Mouse (Mus musculus): ENCODE measurements around the gene Alg10b. TPM values are rescaled to one million over a fixed set of nuclear protein-coding genes. Genes with fewer than 3 reads are reported as not detected.
"Not testable (repeated sequence)": the region's sequence is repeated elsewhere in the genome, so short reads cannot be mapped to it uniquely, and the experiment has no call there.

Gene Alg10b
- 20.8 and 21.7 TPM in 2 replicates for polyA plus RNA-seq (2014; fragmentation: Nextera tagmentation; extraction: Ambion mirVana)

- Histone ChIP-seq H3K4me3 (ENCODE audit: low read depth, low read length) (peak within 1 kb of the TSS; percentile 82), H3K9me3 (ENCODE audit: control insufficient read depth, low read length) (no peaks in the 10 kb centered on the region), H3K27ac (ENCODE audit: low read depth, low read length) (peak within 1 kb of the TSS; percentile 84), H3K9ac (ENCODE audit: low read depth, low read length) (peak within 1 kb of the TSS; percentile 94), H3K4me2 (peak within 1 kb of the TSS; percentile 84), H3K36me3 (ENCODE audit: control insufficient read depth, insufficient read depth, low read length) (peaks cover 13% of the 10 kb centered on the region; the same call in 1 of the 2 replicates), H3K4me1 (replicated peaks; ENCODE audit: control insufficient read depth, insufficient read depth, low read length) (peaks cover 2% of the 10 kb centered on the region; the same call in 1 of the 2 replicates), H3K27me3 (replicated peaks; ENCODE audit: control insufficient read depth, insufficient read depth, low read length) (no peaks in the 10 kb centered on the region)
- ATAC-seq (replicated peaks; ENCODE audit: low FRiP score) (peak; percentile 99), DNase-seq (ENCODE audit: low spot score) (peak; percentile 82)
- under 1% methylated on average over 56 of the region's 59 CpGs for whole genome bisulfite sequencing
Measured at GRCm38 (mm10) chr15:90223969-90224750, at the start of gene Alg10b. Gene Alg10b (plus strand): TSS chr15:90224311.

DNA sequence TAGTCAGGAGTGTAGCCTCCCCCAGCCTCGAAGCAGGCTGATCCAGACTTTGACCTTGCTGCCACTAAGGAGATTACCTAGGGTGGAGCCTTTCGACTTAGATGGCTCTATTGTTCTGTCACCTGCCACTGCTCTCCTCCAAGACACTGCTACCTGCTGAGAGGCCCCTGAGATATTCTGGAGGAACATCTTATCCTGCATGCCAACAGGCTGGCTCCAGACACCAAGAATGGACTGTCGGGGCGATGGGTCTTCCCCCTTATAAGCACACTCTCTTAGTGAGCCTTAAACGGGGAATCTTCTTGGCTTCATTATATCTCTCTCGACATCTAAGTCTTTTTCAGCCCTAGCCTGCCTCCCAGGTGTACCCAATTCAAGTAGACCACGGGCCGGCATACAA, 41.0 kb upstream of the Alg10b start:
- 75% methylated on average over 8 of the region's 8 CpGs for WGBS
- ATAC-seq (replicated peaks; ENCODE audit: low FRiP score); H3K4me3 ChIP-seq (ENCODE audit: low read depth, low read length); H3K27me3 ChIP-seq (replicated peaks; ENCODE audit: control insufficient read depth, insufficient read depth, low read length); H3K4me1 ChIP-seq (replicated peaks; ENCODE audit: control insufficient read depth, insufficient read depth, low read length); H3K27ac ChIP-seq (ENCODE audit: low read depth, low read length); DNase-seq (ENCODE audit: low spot score); H3K36me3 ChIP-seq (ENCODE audit: control insufficient read depth, insufficient read depth, low read length); H3K4me2 ChIP-seq; H3K9me3 ChIP-seq (ENCODE audit: control insufficient read depth, low read length); H3K9ac ChIP-seq (ENCODE audit: low read depth, low read length): not testable (repeated sequence)

DNA sequence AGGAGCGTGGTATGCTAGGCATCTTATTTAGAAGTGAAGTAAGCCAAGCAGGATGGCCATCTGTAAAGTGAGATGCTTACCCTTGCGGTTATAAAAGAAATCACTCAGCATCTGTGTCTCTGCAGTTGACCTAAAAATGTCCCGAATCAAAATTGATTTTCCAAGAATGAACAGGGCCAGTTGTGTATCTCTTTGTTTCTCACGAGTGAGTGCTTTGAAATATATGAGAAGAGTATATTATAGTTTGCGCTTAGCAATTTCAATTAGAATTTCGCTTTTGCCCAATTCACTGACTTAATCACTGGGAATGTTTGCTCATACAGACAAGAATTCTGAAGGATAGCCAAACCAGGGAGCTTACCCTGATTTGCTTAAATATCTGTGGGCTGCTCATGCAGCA, 40.6 kb upstream of the Alg10b start:
- WGBS, result 86% methylated on average over 6 of the region's 6 CpGs
- H3K27me3 ChIP-seq (replicated peaks; ENCODE audit: control insufficient read depth, insufficient read depth, low read length), result no peaks in the 10 kb centered on the region
- no peak for ATAC-seq (replicated peaks; ENCODE audit: low FRiP score)

DNA sequence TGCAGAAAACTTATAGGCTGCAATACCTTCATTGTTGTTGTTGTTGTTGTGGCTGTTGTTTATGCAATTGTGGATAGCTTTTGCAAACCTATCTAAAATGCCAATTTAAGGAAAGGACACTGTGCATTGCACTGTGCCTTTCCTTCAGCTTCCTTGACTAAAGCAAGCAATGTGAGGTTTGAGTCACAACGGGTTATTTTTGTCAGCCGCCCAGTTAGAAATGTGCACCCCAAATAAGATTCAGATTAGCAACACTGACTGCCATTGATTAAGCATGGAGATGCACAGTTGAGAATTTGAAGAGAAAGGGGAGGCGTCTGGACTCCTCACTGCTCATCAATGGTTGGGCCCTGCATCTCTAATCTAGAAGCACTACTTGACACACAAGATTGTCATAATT, 39.4 kb upstream of the Alg10b start:
- no peak overlapping the region for H3K27ac ChIP-seq (ENCODE audit: low read depth, low read length)
- no peaks in the 10 kb centered on the region for H3K4me1 ChIP-seq (replicated peaks; ENCODE audit: control insufficient read depth, insufficient read depth, low read length)
- H3K9ac ChIP-seq (ENCODE audit: low read depth, low read length), result no peak overlapping the region
- ATAC-seq (replicated peaks; ENCODE audit: low FRiP score) (no peak), DNase-seq (ENCODE audit: low spot score) (no peak)
- 80% methylated on average over 3 of the region's 3 CpGs for WGBS
- H3K36me3 ChIP-seq (ENCODE audit: control insufficient read depth, insufficient read depth, low read length), result no peaks in the 10 kb centered on the region
- no peaks in the 10 kb centered on the region for H3K9me3 ChIP-seq (ENCODE audit: control insufficient read depth, low read length)
- H3K4me2 ChIP-seq, result no peak overlapping the region
- no peak overlapping the region for H3K4me3 ChIP-seq (ENCODE audit: low read depth, low read length)
- no peaks in the 10 kb centered on the region for H3K27me3 ChIP-seq (replicated peaks; ENCODE audit: control insufficient read depth, insufficient read depth, low read length)

More for the DNA sequence above, 40.6 kb upstream of the Alg10b start:
- DNase-seq (ENCODE audit: low spot score), result no peak
- Histone ChIP-seq H3K27ac (ENCODE audit: low read depth, low read length) (no peak overlapping the region), H3K9me3 (ENCODE audit: control insufficient read depth, low read length) (no peaks in the 10 kb centered on the region), H3K4me1 (replicated peaks; ENCODE audit: control insufficient read depth, insufficient read depth, low read length) (no peaks in the 10 kb centered on the region), H3K4me2 (no peak overlapping the region), H3K4me3 (ENCODE audit: low read depth, low read length) (no peak overlapping the region), H3K9ac (ENCODE audit: low read depth, low read length) (no peak overlapping the region), H3K36me3 (ENCODE audit: control insufficient read depth, insufficient read depth, low read length) (no peaks in the 10 kb centered on the region)

DNA sequence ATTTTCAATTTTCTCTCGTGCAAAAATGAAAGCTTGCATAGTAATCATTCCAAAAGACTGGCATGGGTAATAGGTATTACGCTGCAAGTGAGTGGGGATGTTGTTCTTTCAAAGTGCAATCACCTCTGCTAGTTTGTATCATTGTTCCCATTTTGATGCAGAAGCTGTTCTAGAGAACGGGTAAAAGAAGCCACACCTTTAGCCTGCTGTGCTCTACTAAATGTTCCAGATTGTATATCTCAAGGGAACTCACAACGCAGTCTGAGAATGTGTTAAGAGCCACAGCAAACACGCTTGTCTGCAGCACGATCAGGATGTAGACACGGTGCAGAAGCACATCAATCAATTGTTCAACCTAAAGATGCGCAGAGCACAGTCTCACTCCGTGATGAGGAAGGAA, 34.6 kb upstream of the Alg10b start:
- no peak for ATAC-seq (replicated peaks; ENCODE audit: low FRiP score)
- Histone ChIP-seq H3K4me1 (replicated peaks; ENCODE audit: control insufficient read depth, insufficient read depth, low read length) (no peaks in the 10 kb centered on the region), H3K9me3 (ENCODE audit: control insufficient read depth, low read length) (no peaks in the 10 kb centered on the region), H3K27me3 (replicated peaks; ENCODE audit: control insufficient read depth, insufficient read depth, low read length) (no peaks in the 10 kb centered on the region), H3K4me2 (no peak overlapping the region), H3K9ac (ENCODE audit: low read depth, low read length) (no peak overlapping the region), H3K36me3 (ENCODE audit: control insufficient read depth, insufficient read depth, low read length) (no peaks in the 10 kb centered on the region), H3K4me3 (ENCODE audit: low read depth, low read length) (no peak overlapping the region), H3K27ac (ENCODE audit: low read depth, low read length) (no peak overlapping the region)
- 74% methylated on average over 9 of the region's 9 CpGs for WGBS
- no peak for DNase-seq (ENCODE audit: low spot score)

DNA sequence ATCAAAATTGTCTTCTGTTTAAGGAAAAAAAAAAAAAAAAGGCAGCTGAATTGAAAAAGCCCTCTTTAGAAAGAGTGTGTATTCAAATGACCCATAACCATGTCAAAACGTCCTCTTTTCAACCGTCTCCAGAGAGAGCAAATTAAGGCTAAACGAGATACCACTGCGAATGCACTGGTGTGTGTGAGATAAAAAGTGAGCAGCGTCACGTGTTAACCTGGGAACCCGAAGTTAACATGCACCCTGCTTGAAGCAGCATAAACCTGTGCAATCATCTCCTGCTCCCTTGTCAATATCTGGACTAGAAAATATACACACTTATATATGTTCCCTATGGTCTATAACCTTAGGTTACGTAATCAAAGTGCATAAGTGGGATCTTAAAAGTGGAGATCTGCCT, 10.2 kb upstream of the Alg10b start:
- no peaks in the 10 kb centered on the region for H3K36me3 ChIP-seq (ENCODE audit: control insufficient read depth, insufficient read depth, low read length)
- H3K4me1 ChIP-seq (replicated peaks; ENCODE audit: control insufficient read depth, insufficient read depth, low read length), result no peaks in the 10 kb centered on the region
- ATAC-seq (replicated peaks; ENCODE audit: low FRiP score) (no peak), DNase-seq (ENCODE audit: low spot score) (no peak)
- no peak overlapping the region for H3K27ac ChIP-seq (ENCODE audit: low read depth, low read length)
- H3K4me2 ChIP-seq, result no peak overlapping the region
- no peak overlapping the region for H3K4me3 ChIP-seq (ENCODE audit: low read depth, low read length)
- no peaks in the 10 kb centered on the region for H3K27me3 ChIP-seq (replicated peaks; ENCODE audit: control insufficient read depth, insufficient read depth, low read length)
- no peak overlapping the region for H3K9ac ChIP-seq (ENCODE audit: low read depth, low read length)
- H3K9me3 ChIP-seq (ENCODE audit: control insufficient read depth, low read length), result no peaks in the 10 kb centered on the region
- WGBS, result 76% methylated on average over 8 of the region's 8 CpGs

GRCm38 (mm10) chr15:90214913-90215312, 9.2 kb upstream of the Alg10b start:
- 13% methylated on average over 6 of the region's 6 CpGs for WGBS
- no peaks in the 10 kb centered on the region for H3K36me3 ChIP-seq (ENCODE audit: control insufficient read depth, insufficient read depth, low read length)
- no peaks in the 10 kb centered on the region for H3K9me3 ChIP-seq (ENCODE audit: control insufficient read depth, low read length)
- H3K4me3 ChIP-seq (ENCODE audit: low read depth, low read length), result no peak overlapping the region
- H3K27me3 ChIP-seq (replicated peaks; ENCODE audit: control insufficient read depth, insufficient read depth, low read length), result no peaks in the 10 kb centered on the region
- H3K27ac ChIP-seq (ENCODE audit: low read depth, low read length), result no peak overlapping the region
- DNase-seq (ENCODE audit: low spot score) (no peak), ATAC-seq (replicated peaks; ENCODE audit: low FRiP score) (peak; percentile 49)
- no peak overlapping the region for H3K4me2 ChIP-seq
- H3K9ac ChIP-seq (ENCODE audit: low read depth, low read length), result no peak overlapping the region
- no peaks in the 10 kb centered on the region for H3K4me1 ChIP-seq (replicated peaks; ENCODE audit: control insufficient read depth, insufficient read depth, low read length)

DNA sequence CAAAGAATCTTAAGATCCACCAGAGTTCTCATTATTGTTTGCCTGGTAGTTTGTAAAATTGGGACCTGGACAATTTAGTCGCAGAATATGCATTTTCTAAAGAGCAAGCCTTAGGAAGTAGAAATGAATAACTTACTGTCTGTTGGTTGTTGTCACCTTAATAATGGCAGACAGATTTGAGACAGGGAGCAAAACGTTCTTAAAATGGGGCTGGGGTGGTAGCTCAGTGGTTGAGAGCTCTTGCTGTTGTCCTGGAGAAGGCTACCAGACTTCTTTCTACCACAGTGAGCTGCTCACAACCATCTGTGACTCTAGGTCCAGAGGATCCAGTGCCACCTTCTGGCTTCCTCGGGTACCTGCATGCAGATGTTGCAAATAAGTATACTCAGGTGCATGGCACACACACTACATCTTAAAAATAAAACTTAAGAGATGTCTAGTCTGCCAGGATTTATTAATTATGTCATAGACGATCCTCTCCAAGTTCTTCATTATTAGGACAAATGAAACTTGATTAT, 1.0 kb downstream of the Alg10b start:
- Histone ChIP-seq H3K9me3 (ENCODE audit: control insufficient read depth, low read length) (no peaks in the 10 kb centered on the region), H3K36me3 (ENCODE audit: control insufficient read depth, insufficient read depth, low read length) (peaks cover 18% of the 10 kb centered on the region), H3K4me3 (ENCODE audit: low read depth, low read length) (peak overlapping the region; percentile 82), H3K9ac (ENCODE audit: low read depth, low read length) (no peak overlapping the region; the same call in 1 of the 2 replicates), H3K27me3 (replicated peaks; ENCODE audit: control insufficient read depth, insufficient read depth, low read length) (no peaks in the 10 kb centered on the region), H3K27ac (ENCODE audit: low read depth, low read length) (no peak overlapping the region), H3K4me1 (replicated peaks; ENCODE audit: control insufficient read depth, insufficient read depth, low read length) (peaks cover 2% of the 10 kb centered on the region; the same call in 1 of the 2 replicates), H3K4me2 (peak overlapping the region; percentile 84)
- no peak for DNase-seq (ENCODE audit: low spot score)
- 58% methylated on average over 4 of the region's 4 CpGs for WGBS
- peak; percentile 37 for ATAC-seq (replicated peaks; ENCODE audit: low FRiP score)

DNA sequence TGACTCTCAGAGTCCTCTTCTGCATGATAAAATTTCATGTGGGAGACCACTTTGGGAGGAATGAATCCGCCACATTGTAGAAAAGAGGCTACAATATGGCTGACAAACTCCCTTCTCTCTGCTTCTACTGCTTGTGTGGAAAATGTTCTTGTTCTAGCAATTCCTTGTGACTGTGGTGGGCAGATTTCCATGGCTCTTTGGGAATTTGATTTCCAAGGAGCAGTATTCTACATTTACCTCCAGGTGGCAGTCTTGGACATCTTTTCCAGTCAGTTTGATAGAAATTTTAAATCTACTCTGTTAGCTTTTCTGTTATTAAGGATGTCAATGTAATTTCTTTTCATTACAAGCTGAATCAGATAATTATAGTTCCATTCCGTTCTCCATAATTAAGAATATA, 13.5 kb downstream of the Alg10b start:
- H3K27me3 ChIP-seq (replicated peaks; ENCODE audit: control insufficient read depth, insufficient read depth, low read length), result no peaks in the 10 kb centered on the region
- H3K9ac ChIP-seq (ENCODE audit: low read depth, low read length), result no peak overlapping the region
- WGBS, result 51% methylated on average over 2 of the region's 2 CpGs
- no peaks in the 10 kb centered on the region for H3K9me3 ChIP-seq (ENCODE audit: control insufficient read depth, low read length)
- no peaks in the 10 kb centered on the region; the same call in 1 of the 2 replicates for H3K36me3 ChIP-seq (ENCODE audit: control insufficient read depth, insufficient read depth, low read length)
- no peak overlapping the region for H3K4me3 ChIP-seq (ENCODE audit: low read depth, low read length)
- H3K4me1 ChIP-seq (replicated peaks; ENCODE audit: control insufficient read depth, insufficient read depth, low read length), result no peaks in the 10 kb centered on the region
- ATAC-seq (replicated peaks; ENCODE audit: low FRiP score), result no peak
- no peak for DNase-seq (ENCODE audit: low spot score)
- no peak overlapping the region for H3K4me2 ChIP-seq
- H3K27ac ChIP-seq (ENCODE audit: low read depth, low read length), result no peak overlapping the region
